Mouse (Mus musculus): ENCODE measurements around the gene Eif6. TPM values are rescaled to one million over a fixed set of nuclear protein-coding genes. Genes with fewer than 3 reads are reported as not detected.
A peak's percentile ranks its signal among the peaks of the same experiment; 100 is the strongest.

Eif6 gene
- polyA plus RNA-seq, 1 experiment from 2014 or later = 247 TPM

GRCm38 (mm10) chr2:155805231-155805924 lies 21.3 kb downstream of the Eif6 start:
- Histone ChIP-seq H3K9me3 (no peaks in the 10 kb centered on the region), H3K27me3 (replicated peaks; ENCODE audit: low read depth, poor library complexity, severe bottlenecking) (no peaks in the 10 kb centered on the region), H3K4me1 (0 out of 2 replicates have a peak, but pooled peaks cover 5% of the 10 kb centered on the region), H3K36me3 (replicated peaks) (no peaks in the 10 kb centered on the region), H3K27ac (replicated peaks) (no peak overlapping the region), H3K4me3 (no peak overlapping the region)
- WGBS = 72% methylated on average over 6 of the region's 6 CpGs
- DNase-seq (ENCODE audit: low spot score) = no peak

GRCm38 (mm10) chr2:155804053-155804452 lies 22.7 kb downstream of the Eif6 start:
- Histone ChIP-seq H3K4me3 (no peak overlapping the region), H3K4me1 (0 out of 2 replicates have a peak, but pooled peaks cover 5% of the 10 kb centered on the region), H3K36me3 (replicated peaks) (no peaks in the 10 kb centered on the region), H3K9me3 (no peaks in the 10 kb centered on the region), H3K27ac (replicated peaks) (no peak overlapping the region), H3K27me3 (replicated peaks; ENCODE audit: low read depth, poor library complexity, severe bottlenecking) (no peaks in the 10 kb centered on the region)
- no peak for DNase-seq (ENCODE audit: low spot score)
- WGBS = 79% methylated on average over 5 of the region's 5 CpGs

GRCm38 (mm10) chr2:155802761-155803160 lies 24.0 kb downstream of the Eif6 start:
- Histone ChIP-seq H3K27me3 (replicated peaks; ENCODE audit: low read depth, poor library complexity, severe bottlenecking) (no peaks in the 10 kb centered on the region), H3K9me3 (no peaks in the 10 kb centered on the region), H3K4me3 (no peak overlapping the region), H3K36me3 (replicated peaks) (no peaks in the 10 kb centered on the region), H3K27ac (replicated peaks) (no peak overlapping the region), H3K4me1 (0 out of 2 replicates have a peak, but pooled peaks cover 5% of the 10 kb centered on the region)
- no peak for DNase-seq (ENCODE audit: low spot score)
- 58% methylated on average over 3 of the region's 3 CpGs for WGBS

GRCm38 (mm10) chr2:155798613-155799012 lies 28.1 kb downstream of the Eif6 start:
- no peaks in the 10 kb centered on the region for H3K4me1 ChIP-seq
- no peaks in the 10 kb centered on the region for H3K27me3 ChIP-seq (replicated peaks; ENCODE audit: low read depth, poor library complexity, severe bottlenecking)
- no peaks in the 10 kb centered on the region for H3K36me3 ChIP-seq (replicated peaks)
- WGBS = 59% methylated on average over 3 of the region's 3 CpGs
- H3K27ac ChIP-seq (replicated peaks) = no peak overlapping the region
- H3K4me3 ChIP-seq = no peak overlapping the region
- no peaks in the 10 kb centered on the region for H3K9me3 ChIP-seq
- DNase-seq (ENCODE audit: low spot score) = no peak

- no peak for DNase-seq (ENCODE audit: low spot score)
- Histone ChIP-seq H3K9me3 (no peaks in the 10 kb centered on the region), H3K4me3 (no peak overlapping the region), H3K27ac (replicated peaks) (no peak overlapping the region), H3K27me3 (replicated peaks; ENCODE audit: low read depth, poor library complexity, severe bottlenecking) (no peaks in the 10 kb centered on the region), H3K36me3 (replicated peaks) (no peaks in the 10 kb centered on the region), H3K4me1 (peaks cover 5% of the 10 kb centered on the region)
- 90% methylated on average over 12 of the region's 12 CpGs for WGBS
Measured at GRCm38 (mm10) chr2:155794674-155795445, 31.9 kb downstream of the Eif6 start.

GRCm38 (mm10) chr2:155792899-155793298 lies 33.8 kb downstream of the Eif6 start:
- H3K27ac ChIP-seq (replicated peaks) = no peak overlapping the region
- peak overlapping the region; percentile 25; the same call in 1 of the 2 replicates for H3K4me3 ChIP-seq
- H3K27me3 ChIP-seq (replicated peaks; ENCODE audit: low read depth, poor library complexity, severe bottlenecking) = no peaks in the 10 kb centered on the region
- 31% methylated on average over 12 of the region's 12 CpGs for WGBS
- H3K36me3 ChIP-seq (replicated peaks) = no peaks in the 10 kb centered on the region
- H3K9me3 ChIP-seq = no peaks in the 10 kb centered on the region
- peaks cover 5% of the 10 kb centered on the region for H3K4me1 ChIP-seq
- no peak for DNase-seq (ENCODE audit: low spot score)

GRCm38 (mm10) chr2:155787949-155788931 lies 38.5 kb downstream of the Eif6 start:
- DNase-seq (ENCODE audit: low spot score) = no peak
- Histone ChIP-seq H3K9me3 (no peaks in the 10 kb centered on the region), H3K27me3 (replicated peaks; ENCODE audit: low read depth, poor library complexity, severe bottlenecking) (no peaks in the 10 kb centered on the region), H3K4me3 (no peak overlapping the region), H3K27ac (replicated peaks) (no peak overlapping the region), H3K4me1 (peaks cover 4% of the 10 kb centered on the region), H3K36me3 (replicated peaks) (no peaks in the 10 kb centered on the region)
- 81% methylated on average over 18 of the region's 18 CpGs for WGBS

- H3K36me3 ChIP-seq (replicated peaks) = no peaks in the 10 kb centered on the region
- H3K27me3 ChIP-seq (replicated peaks; ENCODE audit: low read depth, poor library complexity, severe bottlenecking) = no peaks in the 10 kb centered on the region
- H3K27ac ChIP-seq (replicated peaks) = no peak overlapping the region
- no peaks in the 10 kb centered on the region for H3K9me3 ChIP-seq
- WGBS = 75% methylated on average over 5 of the region's 5 CpGs
- H3K4me1 ChIP-seq = no peaks in the 10 kb centered on the region
- DNase-seq (ENCODE audit: low spot score) = no peak
- H3K4me3 ChIP-seq = no peak overlapping the region
Measured at GRCm38 (mm10) chr2:155786905-155787304, 39.8 kb downstream of the Eif6 start.

GRCm38 (mm10) chr2:155784534-155784933 lies 42.2 kb downstream of the Eif6 start:
- H3K4me1 ChIP-seq = no peaks in the 10 kb centered on the region
- H3K4me3 ChIP-seq = no peak overlapping the region
- H3K27me3 ChIP-seq (replicated peaks; ENCODE audit: low read depth, poor library complexity, severe bottlenecking) = no peaks in the 10 kb centered on the region
- H3K27ac ChIP-seq (replicated peaks) = no peak overlapping the region
- WGBS = 82% methylated on average over 6 of the region's 6 CpGs
- no peak for DNase-seq (ENCODE audit: low spot score)
- H3K36me3 ChIP-seq (replicated peaks) = no peaks in the 10 kb centered on the region
- H3K9me3 ChIP-seq = no peaks in the 10 kb centered on the region

- DNase-seq (ENCODE audit: low spot score) = no peak
- H3K9me3 ChIP-seq = no peaks in the 10 kb centered on the region
- H3K4me1 ChIP-seq = peaks cover 9% of the 10 kb centered on the region
- no peak overlapping the region for H3K4me3 ChIP-seq
- no peak overlapping the region for H3K27ac ChIP-seq (replicated peaks)
- WGBS = 88% methylated on average over 3 of the region's 3 CpGs
- H3K27me3 ChIP-seq (replicated peaks; ENCODE audit: low read depth, poor library complexity, severe bottlenecking) = peaks cover 42% of the 10 kb centered on the region
- H3K36me3 ChIP-seq (replicated peaks) = no peaks in the 10 kb centered on the region
Measured at GRCm38 (mm10) chr2:155779506-155779905, 47.2 kb downstream of the Eif6 start.

GRCm38 (mm10) chr2:155779066-155779465 lies 47.7 kb downstream of the Eif6 start:
- H3K36me3 ChIP-seq (replicated peaks) = no peaks in the 10 kb centered on the region
- WGBS = 68% methylated on average over 7 of the region's 7 CpGs

GRCm38 (mm10) chr2:155778004-155778403 lies 48.7 kb downstream of the Eif6 start:
- 76% methylated on average over 6 of the region's 6 CpGs for WGBS
- Histone ChIP-seq H3K4me3 (no peak overlapping the region), H3K27ac (replicated peaks) (no peak overlapping the region), H3K27me3 (replicated peaks; ENCODE audit: low read depth, poor library complexity, severe bottlenecking) (peaks cover 57% of the 10 kb centered on the region), H3K36me3 (replicated peaks) (no peaks in the 10 kb centered on the region), H3K4me1 (peaks cover 9% of the 10 kb centered on the region), H3K9me3 (no peaks in the 10 kb centered on the region)
- no peak for DNase-seq (ENCODE audit: low spot score)

More at GRCm38 (mm10) chr2:155779066-155779465, 47.7 kb downstream of the Eif6 start:
- peaks cover 46% of the 10 kb centered on the region for H3K27me3 ChIP-seq (replicated peaks; ENCODE audit: low read depth, poor library complexity, severe bottlenecking)
- H3K27ac ChIP-seq (replicated peaks) = no peak overlapping the region
- H3K4me3 ChIP-seq = no peak overlapping the region
- no peak for DNase-seq (ENCODE audit: low spot score)
- H3K9me3 ChIP-seq = no peaks in the 10 kb centered on the region
- H3K4me1 ChIP-seq = peaks cover 9% of the 10 kb centered on the region
